Mouse (Mus musculus) embryo, embryonic 10.5 days (tissue): ENCODE measurements at regions not wholly inside any gene's neighbourhood (a gene's known extent, or its start where the extent isn't known, plus 50 kb on each side); places are given as distances from the start of the nearest gene placed in this dataset.
A peak's percentile ranks its signal among the peaks of the same experiment; 100 is the strongest.

Experiments
- DNase-seq: peaks from one replicate; pipeline ENCODE4 v3.0.0-alpha.2; 2015; ENCODE audit warnings: low spot score

- no peak for DNase-seq
Measured at GRCm38 (mm10) chr2:28349911-28350310, 96.7 kb upstream of the Ppp1r26 start.

GRCm38 (mm10) chr2:28351445-28351844 lies 95.2 kb upstream of the Ppp1r26 start:
- no peak for DNase-seq

GRCm38 (mm10) chr2:28352903-28353302 lies 93.7 kb upstream of the Ppp1r26 start:
- DNase-seq, result no peak

GRCm38 (mm10) chr2:28362199-28362598 lies 84.4 kb upstream of the Ppp1r26 start:
- DNase-seq, result no peak

- no peak for DNase-seq
Measured at GRCm38 (mm10) chr2:28364623-28365022, 82.0 kb upstream of the Ppp1r26 start.

GRCm38 (mm10) chr2:28365756-28366155 lies 80.8 kb upstream of the Ppp1r26 start:
- DNase-seq, result no peak

- DNase-seq, result peak; percentile 83
Measured at GRCm38 (mm10) chr2:28374838-28375237, 71.8 kb upstream of the Ppp1r26 start.

GRCm38 (mm10) chr2:28377948-28378822 lies 68.4 kb upstream of the Ppp1r26 start:
- DNase-seq, result no peak

GRCm38 (mm10) chr2:28382051-28382802 lies 64.4 kb upstream of the Ppp1r26 start:
- no peak for DNase-seq

GRCm38 (mm10) chr2:28384875-28385274 lies 61.7 kb upstream of the Ppp1r26 start:
- DNase-seq, result peak; percentile 35

GRCm38 (mm10) chr2:28386784-28387183 lies 59.8 kb upstream of the Ppp1r26 start:
- DNase-seq, result no peak

GRCm38 (mm10) chr2:28387422-28387836 lies 59.2 kb upstream of the Ppp1r26 start:
- DNase-seq, result peak; percentile 66

GRCm38 (mm10) chr2:28387926-28388325 lies 58.7 kb upstream of the Ppp1r26 start:
- no peak for DNase-seq

- DNase-seq, result no peak
Measured at GRCm38 (mm10) chr2:28389703-28390102, 56.9 kb upstream of the Ppp1r26 start.

- no peak for DNase-seq
Measured at GRCm38 (mm10) chr2:28395391-28395790, 51.2 kb upstream of the Ppp1r26 start.
